Mouse (Mus musculus) neural tube, embryonic 11.5 days (tissue): ENCODE data around the gene Napa. TPM values are rescaled to one million over a fixed set of nuclear protein-coding genes. Genes with fewer than 3 reads are reported as not detected.

ENCODE experiments used
- ATAC-seq: fragments of 200-750 bp; cut with Nextera tagmentation; 2 replicates; pipeline ENCODE4 v1.8.0; 2017; ENCODE audit warnings: moderate number of reproducible peaks, mild to moderate bottlenecking, moderate TSS enrichment, moderate library complexity; ENCODE audit not compliant: insufficient read depth, low FRiP score, low TSS enrichment
- DNase-seq: peaks from one replicate; pipeline ENCODE4 v3.0.0-alpha.2; 2015; ENCODE audit warnings: low spot score
- H3K27ac ChIP-seq: fragments of 300-500 bp; sonication (generic); 2 replicates; pipeline ENCODE4 v1.5.1; 2014; ENCODE audit warnings: low read depth, mild to moderate bottlenecking, low read length
- H3K27me3 ChIP-seq: fragments of 300-500 bp; sonication (generic); 2 replicates; pipeline ENCODE4 v1.6.1; 2014; ENCODE audit warnings: mild to moderate bottlenecking, low read length, mixed read lengths; ENCODE audit not compliant: control insufficient read depth, insufficient read depth
- H3K36me3 ChIP-seq: fragments of 300-500 bp; sonication (generic); 2 replicates; pipeline ENCODE4 v1.6.1; 2014; ENCODE audit warnings: mild to moderate bottlenecking, low read length, moderate library complexity, mixed read lengths; ENCODE audit not compliant: control insufficient read depth, insufficient read depth
- H3K4me1 ChIP-seq: fragments of 300-500 bp; sonication (generic); 2 replicates; pipeline ENCODE4 v1.6.1; 2014; ENCODE audit warnings: low read length, mixed read lengths; ENCODE audit not compliant: control insufficient read depth, insufficient read depth
- H3K4me2 ChIP-seq: fragments of 300-500 bp; sonication (generic); 2 replicates; pipeline ENCODE4 v1.6.1; 2014; ENCODE audit warnings: low read depth, mild to moderate bottlenecking, moderate library complexity
- H3K4me3 ChIP-seq: fragments of 300-500 bp; sonication (generic); 2 replicates; pipeline ENCODE4 v1.5.1; 2014; ENCODE audit warnings: low read depth, low read length
- H3K9ac ChIP-seq: fragments of 300-500 bp; sonication (generic); 2 replicates; pipeline ENCODE4 v1.6.1; 2014; ENCODE audit warnings: mild to moderate bottlenecking, low read length
- H3K9me3 ChIP-seq: fragments of 300-500 bp; sonication (generic); 2 replicates; pipeline ENCODE4 v1.6.1; 2016; ENCODE audit warnings: low read length; ENCODE audit not compliant: control insufficient read depth
- WGBS: fragments of 180-500 bp; shearing (Covaris S2); extraction: QIAGEN DNeasy Blood & Tissue Kit; methylation state at CpG from one replicate; pipeline ENCODE4 v1.1.7; 2014; 5-methylcytosine and 5-hydroxymethylcytosine counted together
- polyA plus RNA-seq: library from polyadenylated mRNA; unstranded; fragments of >200 nt; fragmentation: Nextera tagmentation; extraction: Ambion mirVana; gene quantifications from 2 replicates; pipeline ENCODE4 v1.2.1, GENCODE M21; 2014

The Napa gene
- polyA plus RNA-seq, 1 experiment from 2014 or later, result 184 TPM

DNA sequence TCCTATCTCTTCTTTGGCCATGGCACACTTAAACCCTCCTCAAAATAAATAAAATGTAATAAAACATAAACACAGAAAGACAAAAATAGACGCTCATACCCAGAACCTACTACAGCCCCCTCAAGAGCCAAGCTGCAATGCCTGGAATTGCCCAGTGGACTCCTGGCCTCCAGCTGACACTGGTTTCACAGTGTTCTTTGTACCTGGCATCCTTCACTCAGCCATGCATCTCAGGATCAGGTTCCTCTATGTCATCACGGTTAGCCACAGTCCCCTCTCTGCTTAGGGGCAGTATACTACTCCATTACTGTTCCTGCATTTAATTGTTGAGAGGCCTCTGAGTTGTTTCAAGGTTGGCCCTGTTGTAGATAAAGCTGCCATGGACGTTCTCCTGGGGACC, 34.7 kb downstream of the Napa start:
- DNase-seq (no peak), ATAC-seq (no peak)
- H3K36me3 ChIP-seq, result no peaks in the 10 kb centered on the region
- H3K9me3 ChIP-seq, result no peaks in the 10 kb centered on the region
- H3K27me3 ChIP-seq, result 0 out of 2 replicates have a peak, but pooled peaks cover 2% of the 10 kb centered on the region
- peak overlapping the region; percentile 82; the same call in 1 of the 2 replicates for H3K4me2 ChIP-seq
- no peak overlapping the region for H3K9ac ChIP-seq
- 80% methylated on average over 3 of the region's 3 CpGs for WGBS
- H3K27ac ChIP-seq, result no peak overlapping the region
- H3K4me1 ChIP-seq, result peaks cover 38% of the 10 kb centered on the region
- H3K4me3 ChIP-seq, result no peak overlapping the region

DNA sequence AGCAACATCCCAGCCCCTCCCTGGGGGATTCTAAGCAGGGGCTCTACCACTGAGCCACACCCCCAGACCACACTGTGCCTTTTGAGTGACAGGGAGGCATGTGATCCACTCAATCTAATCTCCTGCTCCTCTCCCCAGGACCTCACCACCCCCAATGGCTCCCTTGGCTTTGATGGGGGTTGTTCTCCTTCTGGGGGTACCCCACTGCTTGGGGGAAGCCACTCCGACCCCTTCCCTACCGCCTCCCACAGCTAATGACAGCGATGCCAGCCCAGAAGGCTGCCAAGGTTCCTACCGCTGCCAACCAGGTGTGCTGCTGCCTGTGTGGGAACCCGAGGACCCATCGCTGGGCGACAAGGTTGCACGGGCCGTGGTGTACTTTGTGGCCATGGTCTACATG, 35.4 kb downstream of the Napa start:
- Histone ChIP-seq H3K4me2 (no peak overlapping the region), H3K4me1 (peaks cover 38% of the 10 kb centered on the region), H3K9me3 (no peaks in the 10 kb centered on the region), H3K4me3 (no peak overlapping the region), H3K36me3 (no peaks in the 10 kb centered on the region), H3K9ac (no peak overlapping the region), H3K27me3 (0 out of 2 replicates have a peak, but pooled peaks cover 2% of the 10 kb centered on the region), H3K27ac (0 out of 2 replicates have a peak overlapping the region, but pooled peaks have one; percentile 10)
- ATAC-seq, result no peak
- 92% methylated on average over 9 of the region's 9 CpGs for WGBS
- DNase-seq, result no peak

DNA sequence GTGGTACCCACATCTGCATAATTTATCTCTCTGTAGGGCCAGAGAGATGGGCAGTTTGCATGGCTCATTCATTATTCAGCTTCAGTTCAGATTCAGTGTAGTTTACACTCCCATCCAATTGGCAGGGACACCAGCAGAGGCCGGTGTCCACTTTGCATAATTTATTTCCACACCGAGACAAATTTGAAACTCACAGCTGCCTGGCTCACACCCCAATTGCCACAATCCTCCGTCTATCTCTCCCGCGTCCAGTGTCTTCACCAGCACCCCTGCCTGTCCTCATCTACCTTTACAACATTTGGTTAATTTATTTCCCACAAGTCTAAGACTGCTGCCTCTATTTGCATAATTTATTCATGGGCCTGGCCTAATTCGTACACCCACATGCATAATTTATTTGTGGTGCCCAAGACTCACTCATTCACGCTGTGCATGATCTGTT, 36.7 kb downstream of the Napa start:
- 48% methylated on average over 7 of the region's 7 CpGs for WGBS
- ATAC-seq (peak; percentile 76), DNase-seq (peak; percentile 47)
- H3K27ac ChIP-seq, result no peak overlapping the region
- H3K9ac ChIP-seq, result no peak overlapping the region
- H3K4me3 ChIP-seq, result no peak overlapping the region
- H3K4me2 ChIP-seq, result no peak overlapping the region
- H3K4me1 ChIP-seq, result peaks cover 33% of the 10 kb centered on the region
- 0 out of 2 replicates have a peak, but pooled peaks cover 2% of the 10 kb centered on the region for H3K27me3 ChIP-seq
- no peaks in the 10 kb centered on the region for H3K36me3 ChIP-seq
- H3K9me3 ChIP-seq, result no peaks in the 10 kb centered on the region

DNA sequence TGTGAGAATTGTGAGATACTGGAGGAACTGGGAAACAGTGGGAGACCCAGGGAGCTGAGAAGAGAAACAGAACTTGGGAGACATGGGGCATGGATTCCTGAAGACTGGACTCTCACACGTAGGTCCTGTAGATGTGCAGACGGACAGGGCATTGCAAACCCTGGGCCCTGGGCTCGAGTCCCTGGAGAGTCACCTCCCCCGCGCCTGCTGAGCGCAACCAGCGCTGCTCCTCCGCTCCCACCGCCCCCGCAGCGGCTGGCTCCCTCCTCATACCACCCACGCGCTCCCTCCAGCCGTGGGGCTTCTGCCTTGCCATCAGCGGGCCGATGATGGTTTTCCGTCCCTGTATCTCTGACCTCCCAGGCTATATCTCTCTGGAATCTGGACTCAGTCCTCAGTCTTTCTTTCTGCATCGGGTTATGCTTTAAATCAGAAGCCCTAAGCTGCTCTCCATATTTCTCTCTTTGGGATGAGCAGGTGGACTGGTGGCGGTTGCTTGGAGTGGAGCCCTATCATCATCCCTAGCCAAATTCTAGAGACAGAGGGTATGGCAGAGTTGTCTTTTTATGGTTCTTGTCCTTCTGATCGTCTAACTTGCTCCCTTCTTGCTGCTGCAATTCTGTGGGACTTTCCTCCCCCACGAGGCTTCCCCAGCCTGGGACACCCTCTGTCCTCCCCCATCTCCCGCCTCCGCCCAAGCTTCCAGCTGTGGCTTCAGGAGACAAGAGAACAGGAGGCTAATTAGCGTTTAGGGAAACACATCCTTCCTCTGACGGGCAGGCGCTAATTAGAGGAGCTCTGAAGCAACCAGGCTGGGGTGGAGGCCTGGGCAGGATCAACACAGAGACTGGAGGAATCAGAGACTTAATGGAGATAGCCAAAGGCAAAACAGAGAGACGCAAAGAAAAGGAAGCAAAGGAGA, 48.5 kb downstream of the Napa start:
- Histone ChIP-seq H3K27ac (no peak overlapping the region), H3K4me2 (no peak overlapping the region), H3K4me1 (no peaks in the 10 kb centered on the region), H3K27me3 (peaks cover 2% of the 10 kb centered on the region; the same call in 1 of the 2 replicates), H3K36me3 (peaks cover 3% of the 10 kb centered on the region; the same call in 1 of the 2 replicates), H3K9ac (no peak overlapping the region), H3K9me3 (no peaks in the 10 kb centered on the region), H3K4me3 (no peak overlapping the region)
- 34% methylated on average over 27 of the region's 27 CpGs for WGBS
- no peak for DNase-seq
- ATAC-seq, result no peak

GRCm38 (mm10) chr7:16147643-16148042, 49.4 kb downstream of the Napa start:
- DNase-seq (peak; percentile 60), ATAC-seq (no peak)
- Histone ChIP-seq H3K27ac (no peak overlapping the region), H3K36me3 (peaks cover 3% of the 10 kb centered on the region; the same call in 1 of the 2 replicates), H3K4me2 (no peak overlapping the region), H3K27me3 (peaks cover 2% of the 10 kb centered on the region; the same call in 1 of the 2 replicates), H3K4me3 (no peak overlapping the region), H3K9ac (no peak overlapping the region), H3K4me1 (no peaks in the 10 kb centered on the region), H3K9me3 (no peaks in the 10 kb centered on the region)
- WGBS, result 14% methylated on average over 15 of the region's 15 CpGs

GRCm38 (mm10) chr7:16149241-16149640, 51.0 kb downstream of the Napa start:
- Histone ChIP-seq H3K27ac (no peak overlapping the region), H3K4me3 (no peak overlapping the region), H3K36me3 (peaks cover 3% of the 10 kb centered on the region; the same call in 1 of the 2 replicates), H3K9ac (no peak overlapping the region), H3K27me3 (peaks cover 2% of the 10 kb centered on the region; the same call in 1 of the 2 replicates), H3K4me2 (no peak overlapping the region), H3K9me3 (no peaks in the 10 kb centered on the region), H3K4me1 (no peaks in the 10 kb centered on the region)
- DNase-seq, result no peak
- no peak for ATAC-seq
- 59% methylated on average over 5 of the region's 5 CpGs for WGBS

GRCm38 (mm10) chr7:16150191-16151145, 52.2 kb downstream of the Napa start:
- H3K4me2 ChIP-seq, result no peak overlapping the region
- no peak for DNase-seq
- H3K4me1 ChIP-seq, result no peaks in the 10 kb centered on the region
- no peak for ATAC-seq
- H3K4me3 ChIP-seq, result no peak overlapping the region
- H3K27ac ChIP-seq, result no peak overlapping the region
- no peak overlapping the region for H3K9ac ChIP-seq
- H3K27me3 ChIP-seq, result peaks cover 2% of the 10 kb centered on the region; the same call in 1 of the 2 replicates
- 76% methylated on average over 9 of the region's 9 CpGs for WGBS
- no peaks in the 10 kb centered on the region for H3K9me3 ChIP-seq
- peaks cover 3% of the 10 kb centered on the region; the same call in 1 of the 2 replicates for H3K36me3 ChIP-seq

GRCm38 (mm10) chr7:16153522-16153921, 55.3 kb downstream of the Napa start:
- ATAC-seq (peak; percentile 69; the same call in 1 of the 2 replicates), DNase-seq (peak; percentile 75)
- Histone ChIP-seq H3K4me3 (no peak overlapping the region), H3K27ac (no peak overlapping the region), H3K36me3 (peaks cover 4% of the 10 kb centered on the region; the same call in 1 of the 2 replicates), H3K27me3 (peaks cover 1% of the 10 kb centered on the region; the same call in 1 of the 2 replicates), H3K4me1 (no peaks in the 10 kb centered on the region), H3K4me2 (no peak overlapping the region), H3K9ac (no peak overlapping the region), H3K9me3 (no peaks in the 10 kb centered on the region)
- WGBS, result 20% methylated on average over 10 of the region's 10 CpGs
